Mouse (Mus musculus) erythroblast, embryonic 14.5 days (primary cell): ENCODE data around the gene Cfap36.

Source experiments
- GATA1 ChIP-seq: IDR thresholded peaks from 2 replicates; pipeline ENCODE4 v1.6.1; 2012; ENCODE audit warnings: low read length, inconsistent platforms, mixed read lengths
- TAL1 ChIP-seq: IDR thresholded peaks from 3 replicates; pipeline ENCODE4 v1.6.1; 2012; ENCODE audit warnings: low read length, inconsistent platforms, mixed read lengths

GRCm38 (mm10) chr11:29274758-29275157 lies 27.5 kb upstream of the Cfap36 start:
- TF ChIP-seq GATA1 (no peak), TAL1 (no peak)
